Mouse (Mus musculus): ENCODE data around the gene Rai14. TPM values are rescaled to one million over a fixed set of nuclear protein-coding genes. Genes with fewer than 3 reads are reported as not detected.

The Rai14 gene
- total RNA-seq, 2 experiments from 2014 or later, result 3.0 to 4.6 TPM

GRCm38 (mm10) chr15:10692627-10693026, 21.8 kb downstream of the Rai14 start:
- intact Hi-C loops (cut with DNase I), result no loop called here
- no peak for DNase-seq

- intact Hi-C loops (cut with DNase I), result no loop called here
- no peak for DNase-seq
Measured at GRCm38 (mm10) chr15:10691481-10691880, 22.9 kb downstream of the Rai14 start.

- intact Hi-C loops (cut with DNase I), result no loop called here
- DNase-seq, result no peak
Measured at GRCm38 (mm10) chr15:10690973-10691372, 23.5 kb downstream of the Rai14 start.

- intact Hi-C loops (cut with DNase I), result no loop called here
- DNase-seq, result no peak
Measured at GRCm38 (mm10) chr15:10690219-10690618, 24.2 kb downstream of the Rai14 start.

GRCm38 (mm10) chr15:10689304-10689703, 25.1 kb downstream of the Rai14 start:
- intact Hi-C loops (cut with DNase I), result no loop called here
- DNase-seq, result no peak

- no peak for DNase-seq
- intact Hi-C loops (cut with DNase I), result no loop called here
Measured at GRCm38 (mm10) chr15:10688686-10689085, 25.7 kb downstream of the Rai14 start.

GRCm38 (mm10) chr15:10687365-10687764, 27.1 kb downstream of the Rai14 start:
- no peak for DNase-seq
- intact Hi-C loops (cut with DNase I), result no loop called here

GRCm38 (mm10) chr15:10685692-10686430, 28.6 kb downstream of the Rai14 start:
- intact Hi-C loops (cut with DNase I), result no loop called here
- no peak for DNase-seq

- intact Hi-C loops (cut with DNase I), result no loop called here
- no peak for DNase-seq
Measured at GRCm38 (mm10) chr15:10683687-10684203, 30.7 kb downstream of the Rai14 start.

GRCm38 (mm10) chr15:10680514-10680913, 33.9 kb downstream of the Rai14 start:
- no peak for DNase-seq
- intact Hi-C loops (cut with DNase I), result no loop called here

- intact Hi-C loops (cut with DNase I), result no loop called here
- DNase-seq, result peak in 1 of 2 experiments; percentile 20
Measured at GRCm38 (mm10) chr15:10679571-10679970, 34.9 kb downstream of the Rai14 start.

GRCm38 (mm10) chr15:10675801-10676200, 38.6 kb downstream of the Rai14 start:
- intact Hi-C loops (cut with DNase I), result no loop called here
- no peak for DNase-seq

GRCm38 (mm10) chr15:10672880-10673279, 41.5 kb downstream of the Rai14 start:
- intact Hi-C loops (cut with DNase I), result no loop called here
- DNase-seq, result no peak

- DNase-seq, result peak; percentile 18 to 25
- intact Hi-C loops (cut with DNase I), result no loop called here
Measured at GRCm38 (mm10) chr15:10671868-10672267, 42.6 kb downstream of the Rai14 start.

- no peak for DNase-seq
- intact Hi-C loops (cut with DNase I), result no loop called here
Measured at GRCm38 (mm10) chr15:10670107-10670506, 44.3 kb downstream of the Rai14 start.

GRCm38 (mm10) chr15:10668120-10668900, 46.1 kb downstream of the Rai14 start:
- intact Hi-C loops (cut with DNase I), result no loop called here

GRCm38 (mm10) chr15:10665816-10666215, 48.6 kb downstream of the Rai14 start:
- intact Hi-C loops (cut with DNase I), result no loop called here
- no peak for DNase-seq

More at GRCm38 (mm10) chr15:10668120-10668900, 46.1 kb downstream of the Rai14 start:
- DNase-seq, result no peak

GRCm38 (mm10) chr15:10664529-10664898, 49.9 kb downstream of the Rai14 start:
- no peak for DNase-seq
- intact Hi-C loops (cut with DNase I), result no loop called here

GRCm38 (mm10) chr15:10663793-10664528, 50.5 kb downstream of the Rai14 start:
- intact Hi-C loops (cut with DNase I), result no loop called here
- no peak for DNase-seq

- no peak for DNase-seq
- intact Hi-C loops (cut with DNase I), result no loop called here
Measured at GRCm38 (mm10) chr15:10661961-10662606, 52.3 kb downstream of the Rai14 start.

GRCm38 (mm10) chr15:10658803-10659202, 55.6 kb downstream of the Rai14 start:
- no peak for DNase-seq
- intact Hi-C loops (cut with DNase I), result no loop called here

Data from heart, postnatal 36 days (tissue).